In genomic region chr17:31478606-31479005, GRCm38 (mm10) we compare ENCODE assay signal across 2 mouse cellular contexts.
TF ChIP-seq lines count a peak whose summit lies in the region.

No protein-coding gene starts in this region.

TF ChIP-seq in CH12.LX, 34 proteins besides CTCF, POLR2A, EP300 and RAD21:
- TF ChIP-seq NELFE (IDR thresholded peaks at IDR 0.05; ENCODE audit: low read depth, low read length) (no peak), ZNF384 (IDR thresholded peaks at IDR 0.05; ENCODE audit: low read depth, low read length) (no peak), TBP (conservative IDR thresholded peaks at IDR 0.05; ENCODE audit: low read depth, low read length) (peak; percentile 46; the same call in 1 of the 2 replicates), IRF4 (IDR thresholded peaks at IDR 0.05; ENCODE audit: low read depth, low read length) (no peak), RCOR1 (conservative IDR thresholded peaks at IDR 0.05; ENCODE audit: low read depth, low read length) (no peak), SIN3A (IDR thresholded peaks at IDR 0.05; ENCODE audit: low read length) (no peak)

TF ChIP-seq in MEL, 35 proteins besides CTCF, POLR2A, EP300 and RAD21:
- peak; percentile 79 for TF ChIP-seq TBP (IDR thresholded peaks at IDR 0.05; ENCODE audit: low read depth, low read length)
- TF ChIP-seq ZMIZ1 (IDR thresholded peaks at IDR 0.05; ENCODE audit: low read depth, low read length): no peak
